Mouse (Mus musculus) C2C12 (cell line): Measurements from ENCODE around the gene Ckm.

Experiments
- CEBPB ChIP-seq: IDR thresholded peaks from one replicate; pipeline ENCODE4 v1.6.1; 2011; ENCODE audit warnings: low read depth, mild to moderate bottlenecking, control low read depth, moderate library complexity
- CTCF ChIP-seq: IDR thresholded peaks from one replicate; pipeline ENCODE4 v1.5.1; 2011; ENCODE audit not compliant: control insufficient read depth, insufficient read depth, insufficient read length
- FOSL1 ChIP-seq: IDR thresholded peaks from one replicate; pipeline ENCODE4 v1.8.0; 2011; ENCODE audit warnings: mild to moderate bottlenecking, low read length; ENCODE audit not compliant: poor library complexity, insufficient read depth, severe bottlenecking
- MAX ChIP-seq: IDR thresholded peaks from one replicate; pipeline ENCODE4 v1.6.1; 2011; ENCODE audit warnings: mild to moderate bottlenecking, control low read depth
- MYOD1 ChIP-seq: IDR thresholded peaks from one replicate; pipeline ENCODE4 v1.6.1; 2011; ENCODE audit warnings: low read depth; ENCODE audit not compliant: control insufficient read depth, insufficient read length
- MYOG ChIP-seq: IDR thresholded peaks from one replicate; pipeline ENCODE4 v1.6.1; 2011; ENCODE audit not compliant: control insufficient read depth, insufficient read length; ENCODE audit errors: extremely low read depth
- USF1 ChIP-seq: IDR thresholded peaks from one replicate; pipeline ENCODE4 v1.6.1; 2011; ENCODE audit warnings: low read depth, mild to moderate bottlenecking, control low read depth, moderate library complexity

GRCm38 (mm10) chr7:19400946-19401345, 3.6 kb upstream of the Ckm start:
- TF ChIP-seq CTCF, result no peak
- TF ChIP-seq MYOG, result no peak
- TF ChIP-seq FOSL1, result no peak
- TF ChIP-seq USF1, result no peak
- no peak for TF ChIP-seq MAX
- no peak for TF ChIP-seq MYOD1
- no peak for TF ChIP-seq CEBPB
